Mouse (Mus musculus) frontal cortex, adult 2 months (tissue): ENCODE measurements around the gene Gm21976. TPM values are rescaled to one million over a fixed set of nuclear protein-coding genes. Genes with fewer than 3 reads are reported as not detected.

Experiments
- DNase-seq, 2 experiments: peaks; one replicate each; pipeline ENCODE4 v3.0.0; 2022; ENCODE audit warnings: low spot score in 1 of 2; ENCODE audit errors: extremely low spot score in 1 of 2
- polyA plus RNA-seq: library from polyadenylated mRNA; depleted of rRNA; stranded (reverse); fragments of >200 nt; gene quantifications from 2 replicates; pipeline ENCODE4 v1.2.3, GENCODE M21; 2012; rRNA removed

Gene Gm21976
- polyA plus RNA-seq = not detected in 2 replicates

DNA sequence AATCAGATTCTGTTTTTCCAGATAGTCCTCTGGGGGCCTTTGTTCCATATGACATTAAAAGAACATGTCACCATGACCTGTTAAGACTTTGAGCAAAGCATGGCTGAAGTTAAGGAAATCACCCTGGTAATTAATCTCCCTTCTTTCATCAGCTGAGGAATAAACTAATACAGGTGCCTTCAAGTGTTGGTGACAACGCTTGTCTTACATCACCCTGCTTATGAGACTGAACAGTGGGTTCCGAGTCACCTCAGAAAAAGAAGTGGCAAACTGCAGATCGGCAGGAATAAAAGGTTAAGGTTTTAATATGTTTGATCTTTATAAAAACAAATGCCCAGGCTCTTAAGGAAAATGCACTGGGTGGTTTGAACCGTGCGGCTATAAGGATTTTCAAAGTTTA, at the start of gene Gm21976:
Gene Gm21976 (plus strand): TSS at position 202 of the 400 bp plus-strand sequence.
- DNase-seq = no peak

DNA sequence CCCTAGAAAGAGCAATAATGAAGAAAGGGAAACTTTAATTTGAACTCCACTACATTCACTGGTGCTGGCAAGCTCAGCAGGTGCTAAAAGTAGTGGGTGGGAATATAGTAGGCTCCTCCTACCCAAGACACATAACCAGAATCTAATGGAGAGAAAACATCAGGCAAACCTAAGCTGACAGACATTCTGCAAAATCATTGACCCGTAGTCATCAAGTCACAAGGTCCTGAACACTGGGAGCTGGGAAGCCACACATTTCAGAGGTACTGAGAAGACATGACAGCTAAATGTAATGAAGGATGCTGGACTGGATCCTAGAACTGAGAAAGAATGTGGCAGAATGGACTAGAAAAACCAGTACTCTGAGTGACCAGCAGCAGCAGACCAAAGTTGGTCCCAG, 49.2 kb upstream of the Gm21976 start:
- no peak for DNase-seq

DNA sequence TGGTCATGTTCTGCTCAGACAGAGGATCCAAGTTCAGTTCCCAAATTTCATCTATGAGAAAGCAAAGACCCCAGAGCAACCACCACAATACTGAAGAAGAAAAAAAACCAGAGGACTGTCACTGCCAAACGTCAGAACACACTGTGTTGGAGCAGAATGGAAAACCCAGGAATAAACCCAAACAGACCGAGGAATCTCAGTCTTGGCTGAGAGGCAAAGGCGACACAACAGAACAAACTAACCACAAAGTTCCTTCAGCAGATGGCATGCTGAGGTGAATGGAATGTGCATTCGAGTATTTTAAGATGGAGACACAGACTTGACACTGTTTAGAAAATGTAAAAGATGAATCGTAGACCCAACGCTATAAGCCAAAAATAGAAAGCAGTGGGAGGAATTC, 44.2 kb upstream of the Gm21976 start:
- DNase-seq = no peak

DNA sequence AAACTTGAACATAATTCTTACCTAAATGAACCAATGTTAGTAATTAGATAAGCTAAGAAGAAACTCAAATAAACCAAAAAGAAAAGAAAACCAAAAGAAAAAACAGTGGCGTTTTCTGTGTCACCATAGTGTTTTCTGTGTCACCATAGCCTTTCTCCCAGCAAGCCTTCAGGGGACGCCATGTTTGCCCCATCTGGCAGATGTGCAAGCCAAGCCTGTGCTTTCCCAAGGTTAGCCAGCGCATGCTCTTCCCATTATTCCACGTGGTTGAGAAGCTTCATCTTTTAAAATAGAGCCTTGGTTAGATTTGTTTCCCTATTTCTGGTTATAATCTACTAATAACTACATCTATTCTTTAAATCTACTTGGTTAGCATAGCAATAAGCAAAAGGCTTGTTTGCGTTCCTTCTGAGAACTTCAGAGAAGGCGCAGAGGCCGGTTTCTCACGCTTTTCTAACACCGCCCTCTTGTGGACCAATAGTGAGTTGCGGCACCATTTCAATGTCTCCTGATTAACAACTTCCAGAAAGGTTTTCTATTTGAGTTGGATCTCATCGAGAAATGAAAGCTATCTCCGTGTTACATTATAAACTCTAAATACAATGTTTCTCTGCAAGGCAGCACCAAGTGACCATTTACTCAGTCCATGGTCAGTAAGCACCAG, 39.6 kb upstream of the Gm21976 start:
- peak; percentile 49 to 95 for DNase-seq

DNA sequence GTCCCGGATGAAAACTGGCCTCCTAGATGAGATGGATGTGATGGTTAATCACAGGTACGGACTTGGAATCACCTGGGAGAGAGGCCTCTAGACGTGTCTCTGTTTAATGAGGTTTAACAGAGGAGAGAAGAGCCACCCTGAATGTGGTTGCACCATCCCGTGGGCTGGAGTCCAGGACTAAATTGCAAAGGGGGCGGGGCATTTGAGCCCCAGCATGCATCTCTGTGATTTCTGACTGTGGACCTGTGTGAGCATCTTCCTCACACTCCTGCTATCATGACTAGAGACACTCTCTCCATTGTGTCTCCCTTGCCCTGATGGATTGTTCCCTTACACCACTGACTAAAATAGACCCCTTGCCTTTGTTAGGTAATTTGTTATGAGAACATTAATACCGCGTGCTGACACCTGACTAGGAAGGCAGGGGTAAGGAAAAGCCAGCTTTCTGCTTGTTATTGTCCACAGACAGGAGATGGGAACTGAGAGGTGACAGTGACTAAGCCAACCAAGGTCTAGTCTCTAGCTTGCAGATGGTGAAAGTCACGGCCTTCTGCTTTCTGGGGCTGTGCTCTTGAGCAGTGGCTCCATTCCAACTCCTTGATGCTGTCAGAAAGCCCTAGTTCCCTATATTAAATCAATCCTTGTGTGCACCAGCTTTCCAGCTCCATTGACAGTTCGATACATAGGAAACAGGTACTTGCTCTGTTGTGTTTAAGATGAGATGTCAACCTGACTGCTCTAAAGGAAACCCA, 38.0 kb upstream of the Gm21976 start:
- DNase-seq = no peak

DNA sequence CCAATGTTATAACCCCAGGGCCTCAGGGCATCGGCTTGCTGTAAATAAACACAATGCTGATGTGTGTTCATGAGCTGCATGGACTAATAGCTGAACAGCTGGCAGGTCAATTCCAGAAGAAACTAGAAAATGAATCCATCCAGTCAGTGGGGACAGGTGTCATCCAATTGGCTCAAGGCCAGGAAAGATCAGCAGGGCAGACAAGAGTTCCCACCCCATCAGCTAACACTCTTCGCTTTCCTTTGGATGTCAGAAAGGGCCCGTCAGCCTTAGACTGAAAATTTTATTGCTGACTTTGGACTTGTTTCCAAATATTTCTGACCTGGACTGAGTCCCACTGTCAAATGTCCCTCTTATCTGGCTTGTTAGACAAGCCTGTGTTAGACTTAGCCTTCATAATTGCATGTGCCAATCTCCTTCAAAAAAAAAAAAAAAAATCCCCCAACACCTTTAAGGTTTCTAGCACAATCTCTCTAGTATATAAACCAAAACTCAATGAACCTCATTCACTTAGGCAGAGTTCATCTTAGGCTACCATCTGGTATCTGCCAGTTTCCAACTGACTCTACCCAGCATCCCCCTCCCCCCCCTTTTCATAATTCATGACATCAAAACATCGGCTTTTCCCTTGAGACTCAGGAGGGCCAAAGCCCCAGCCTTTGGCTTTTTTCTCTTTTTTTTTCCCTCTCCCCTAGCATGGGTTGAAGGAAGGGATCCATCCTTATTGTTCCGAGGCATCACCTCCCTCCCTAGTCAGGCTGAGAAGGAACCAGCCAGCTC, 34.9 kb upstream of the Gm21976 start:
- no peak for DNase-seq

DNA sequence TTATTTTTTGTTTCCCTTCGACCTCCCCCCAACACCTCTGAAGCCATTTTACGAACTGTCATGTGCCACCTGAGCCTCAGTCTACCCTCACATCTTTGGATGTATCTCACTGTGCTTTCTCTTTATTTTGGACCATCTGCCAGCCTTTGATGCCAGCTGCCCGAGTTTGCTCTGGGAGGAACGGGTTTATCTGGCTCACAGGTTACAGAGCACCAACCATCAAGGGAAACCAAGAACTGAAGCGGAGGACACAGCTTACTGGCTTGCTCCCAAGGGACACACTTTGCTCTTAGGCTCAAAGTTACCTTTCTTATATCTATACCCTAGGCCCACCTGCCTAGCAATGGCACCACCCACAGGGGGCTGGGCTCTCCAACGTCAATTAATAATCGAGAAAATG, 34.3 kb upstream of the Gm21976 start:
- DNase-seq = no peak

DNA sequence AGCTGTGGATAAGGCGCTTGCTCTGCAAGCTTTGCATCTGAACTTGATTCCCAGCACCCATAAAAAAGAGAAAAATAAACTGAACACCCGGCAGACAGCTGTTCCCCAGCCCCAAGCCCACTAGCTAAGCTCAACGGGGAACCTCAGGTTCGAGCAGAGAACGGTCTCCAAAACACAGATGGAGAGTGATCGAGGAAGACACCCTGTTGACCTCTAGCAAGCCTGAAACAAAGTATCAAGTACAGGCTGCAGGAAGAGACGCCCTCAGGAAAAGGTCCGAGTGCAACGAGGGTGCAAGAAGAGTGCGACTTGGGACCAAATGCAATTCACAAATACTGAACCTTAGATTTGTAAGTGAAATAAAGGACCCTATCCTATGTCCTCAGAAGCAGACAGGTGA, 30.1 kb upstream of the Gm21976 start:
- DNase-seq = no peak

DNA sequence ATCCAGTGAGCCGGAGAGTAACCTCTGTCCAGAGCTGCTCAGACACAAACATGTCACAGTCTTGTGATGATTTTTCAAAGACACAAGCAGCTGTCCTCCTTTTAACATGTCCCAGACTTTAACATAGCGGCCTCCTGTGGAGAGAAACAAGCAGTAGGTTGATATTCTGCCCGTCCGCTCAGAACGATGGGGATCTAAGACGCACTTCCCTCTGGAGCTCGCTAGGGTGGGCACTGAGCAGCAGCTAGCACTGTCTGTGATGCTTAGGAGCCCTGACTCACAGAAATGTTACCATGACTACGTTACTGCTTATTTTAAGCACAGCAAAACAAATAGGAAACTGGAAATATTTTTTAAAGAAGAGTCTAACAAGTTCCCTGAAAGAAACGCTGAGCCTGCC, 24.8 kb upstream of the Gm21976 start:
- DNase-seq = peak; percentile 81

DNA sequence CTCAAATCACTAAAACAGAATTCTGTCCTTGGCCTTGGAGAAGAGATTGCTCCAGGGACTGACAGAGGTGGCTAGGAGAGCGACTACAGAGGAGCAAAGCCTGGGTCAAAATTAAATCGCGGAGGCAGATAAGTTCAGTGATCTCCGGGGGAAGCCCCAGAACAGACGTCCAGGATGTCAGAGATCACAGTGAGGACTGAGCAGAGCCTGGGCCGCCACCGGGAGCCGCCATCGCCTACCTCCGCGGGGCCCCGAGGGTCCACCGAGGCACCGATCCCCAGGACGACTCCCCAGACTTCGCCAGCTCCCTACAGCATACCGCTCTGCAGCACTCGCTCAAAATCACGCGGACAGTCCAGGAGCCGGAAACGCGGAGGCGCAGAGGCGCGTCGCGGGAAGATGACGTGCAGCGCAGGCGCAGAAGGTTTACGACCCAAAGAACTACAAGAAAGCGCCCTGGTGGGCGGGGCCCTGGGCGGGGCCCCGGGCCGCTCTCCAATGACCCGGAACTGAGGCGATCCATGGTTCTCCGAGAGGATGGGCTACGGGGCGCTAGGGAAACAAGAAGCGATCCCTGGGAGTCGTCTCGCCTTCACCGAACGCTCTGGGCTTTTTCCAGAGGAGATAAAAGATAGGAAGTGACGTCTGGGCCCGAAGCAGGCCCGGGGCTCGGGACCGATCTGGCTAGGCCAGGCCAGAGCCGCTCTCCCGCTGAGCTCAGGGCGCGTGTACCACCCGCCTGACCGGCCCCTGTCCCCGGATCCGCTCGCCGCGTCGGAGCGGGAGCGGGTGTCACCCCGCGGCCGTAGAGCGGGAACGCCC, 16.8 kb upstream of the Gm21976 start, which contains the start of the genes Utp15 and Ankra2:
Gene Utp15 (minus strand): TSS at position 406 of the 822 bp plus-strand sequence.
Gene Ankra2 (plus strand): TSS at position 439 of the 822 bp plus-strand sequence.
- DNase-seq = peak; percentile 95 to 99

DNA sequence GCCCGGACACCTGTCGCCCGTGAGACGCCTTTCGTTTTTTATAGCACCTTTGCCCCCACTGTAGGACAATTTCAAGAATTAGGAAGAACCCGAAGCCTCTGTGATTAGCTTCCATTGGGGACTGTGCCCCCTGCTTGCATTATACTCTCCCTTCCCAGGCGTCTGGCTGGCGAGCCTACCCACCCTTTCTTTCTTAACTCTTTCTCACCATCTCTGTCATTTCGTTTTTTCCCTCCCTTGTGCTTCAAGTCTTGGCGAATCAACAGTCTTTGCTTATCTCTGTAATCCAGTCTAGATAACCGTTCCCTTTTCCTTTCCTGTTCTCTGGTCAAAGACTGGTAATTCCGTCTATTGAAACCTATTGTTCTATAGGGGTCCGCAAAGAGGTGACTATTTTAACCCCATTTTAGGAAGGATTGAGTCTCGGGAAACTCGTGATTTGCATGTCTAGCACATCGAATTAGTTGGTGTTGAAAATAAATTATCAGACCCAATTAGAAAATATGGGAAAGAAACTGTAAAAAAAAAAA, 16.2 kb upstream of the Gm21976 start:
- DNase-seq = peak in 1 of 2 experiments; percentile 15

DNA sequence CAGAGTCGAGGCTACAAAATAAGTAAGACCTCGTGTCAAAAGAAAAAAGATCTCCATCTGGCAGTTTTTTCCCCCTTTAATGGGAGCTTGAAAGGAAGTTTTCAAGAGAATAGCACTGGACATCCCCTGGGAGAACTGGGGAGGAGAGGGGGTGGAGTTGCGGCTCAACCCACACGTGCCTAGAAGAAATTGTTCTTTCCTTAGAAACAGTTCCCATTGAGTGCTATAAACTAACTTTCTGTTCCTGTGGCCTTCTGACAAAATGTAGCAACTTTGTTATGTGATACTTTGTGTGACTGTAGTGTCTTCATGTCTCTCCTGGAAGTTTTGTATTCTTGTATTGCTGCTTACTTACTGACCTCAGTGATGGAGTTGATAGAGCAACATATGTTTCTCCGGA, 15.6 kb upstream of the Gm21976 start:
- no peak for DNase-seq

DNA sequence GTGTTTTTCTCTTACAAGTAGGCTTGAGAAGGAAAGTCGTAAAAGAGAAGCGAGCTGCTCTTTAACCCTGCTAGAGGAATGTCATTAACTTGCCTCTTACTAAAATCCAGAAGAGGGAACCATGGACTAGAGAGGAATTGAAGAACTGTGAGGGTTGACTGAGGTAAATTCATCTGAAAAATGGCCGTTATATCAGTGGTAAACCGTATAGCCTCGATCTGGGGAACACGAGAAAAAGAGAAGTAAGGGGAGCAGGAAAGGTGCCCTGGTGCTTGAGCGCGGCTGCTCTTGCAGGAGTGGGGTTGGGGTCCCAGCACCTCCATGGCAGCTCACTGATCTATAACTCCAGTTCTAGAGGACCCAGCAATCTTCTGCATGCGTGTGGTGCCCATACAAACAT, 5.7 kb upstream of the Gm21976 start:
- DNase-seq = no peak

DNA sequence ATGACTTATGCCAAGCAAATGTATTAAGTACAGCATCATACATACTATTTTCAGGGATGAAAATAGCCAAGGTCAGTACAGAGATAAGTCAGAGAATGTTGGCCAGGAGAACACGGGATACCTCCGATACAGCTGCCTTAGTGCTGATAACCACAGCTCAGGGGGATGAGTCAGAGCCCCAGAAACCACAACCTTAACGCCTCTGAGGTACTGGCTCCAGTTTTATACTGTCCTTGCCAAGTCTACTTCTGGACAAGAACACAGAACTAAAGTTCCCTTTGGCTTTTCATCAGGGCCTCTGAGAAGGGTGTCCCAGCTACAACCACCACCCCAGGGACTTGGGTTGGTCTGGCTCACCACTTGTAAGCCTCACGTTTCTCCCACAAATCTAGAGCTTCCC, 4.0 kb upstream of the Gm21976 start:
- DNase-seq = no peak

DNA sequence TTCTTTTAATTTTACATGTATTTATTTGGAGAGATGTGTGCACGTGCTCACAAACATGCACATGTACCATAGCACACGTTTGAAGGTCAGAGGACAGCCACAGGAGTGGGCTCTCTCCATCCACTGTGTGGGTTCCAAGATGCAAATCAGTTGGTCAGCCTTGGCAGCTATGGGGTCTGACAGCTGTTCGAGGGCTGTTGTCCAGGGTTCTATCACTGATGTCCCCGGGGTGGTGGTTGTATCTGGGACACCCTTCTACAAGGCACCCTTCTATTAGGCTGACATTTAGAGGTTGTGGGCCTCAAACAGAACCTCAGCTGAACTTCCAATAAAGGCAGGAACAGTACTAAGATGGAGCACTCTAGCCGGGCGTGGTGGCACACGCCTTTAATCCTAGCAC, 3.4 kb upstream of the Gm21976 start:
- DNase-seq = no peak

DNA sequence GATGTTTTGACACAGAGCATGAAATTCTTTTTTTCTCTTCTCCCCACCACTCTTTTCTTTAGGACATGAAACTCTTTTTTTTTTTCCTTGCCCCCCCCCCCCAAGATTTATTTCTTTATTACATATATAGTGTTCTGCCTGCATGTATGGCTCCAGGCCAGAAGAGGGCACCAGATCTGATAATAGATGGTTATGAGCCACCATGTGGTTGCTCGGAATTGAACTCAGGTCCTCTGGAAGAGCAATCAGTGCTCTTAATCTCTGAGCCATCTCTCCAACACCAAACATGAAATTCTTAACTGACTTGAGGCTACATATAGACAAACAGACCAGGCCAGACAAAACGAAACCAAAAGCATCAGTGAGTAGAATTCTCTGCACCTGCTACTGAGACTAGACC, 2.2 kb upstream of the Gm21976 start:
- no peak for DNase-seq

DNA sequence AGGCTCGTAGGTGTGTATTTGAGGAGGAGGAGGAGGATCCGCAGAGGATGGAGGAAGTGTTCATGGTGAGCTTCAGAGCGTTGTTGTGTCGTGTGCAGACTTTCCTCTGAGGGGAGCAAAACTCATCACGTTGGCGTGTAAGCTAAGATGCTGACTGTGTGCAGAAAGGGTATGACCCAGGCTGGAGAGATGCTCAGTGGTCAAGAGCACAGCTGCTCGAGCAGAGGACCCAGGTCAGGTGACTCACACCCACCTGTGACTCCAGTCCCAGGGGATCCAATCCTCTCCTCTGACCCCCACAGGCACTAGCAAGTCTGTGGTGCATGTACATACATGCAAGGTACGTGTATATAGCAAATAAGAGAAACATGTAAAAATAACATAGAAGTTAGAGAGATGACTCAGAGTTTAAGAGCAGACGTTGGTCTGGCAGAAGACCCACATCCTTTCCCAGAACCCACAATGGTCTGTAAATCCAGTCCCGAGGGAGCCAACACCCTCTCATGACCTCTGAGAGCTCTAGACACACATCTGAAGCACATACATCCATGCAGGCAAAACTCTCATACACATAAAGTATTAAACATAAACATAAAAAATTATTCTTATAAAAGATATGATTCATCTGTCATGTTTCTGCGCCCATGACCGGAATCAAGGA, 1.4 kb downstream of the Gm21976 start:
- DNase-seq = no peak

DNA sequence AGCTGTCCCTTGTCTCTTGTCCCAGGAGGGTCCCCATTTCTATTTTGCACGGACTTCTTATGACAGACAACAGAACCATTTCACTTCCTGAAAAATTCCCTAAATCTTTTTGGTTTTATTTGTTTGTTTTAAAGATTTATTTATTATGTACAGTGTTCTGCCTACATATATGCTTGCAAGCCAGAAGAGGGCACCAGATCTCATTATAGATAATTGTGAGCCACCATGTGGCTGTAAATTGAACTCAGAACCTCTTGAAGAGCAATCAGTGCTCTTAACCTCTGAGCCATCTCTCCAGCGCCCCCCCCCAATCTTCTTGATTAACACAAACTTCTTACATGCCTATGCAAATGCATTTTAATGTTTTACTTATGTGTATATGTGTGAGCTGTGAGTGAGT, 11.0 kb downstream of the Gm21976 start:
- DNase-seq = no peak

DNA sequence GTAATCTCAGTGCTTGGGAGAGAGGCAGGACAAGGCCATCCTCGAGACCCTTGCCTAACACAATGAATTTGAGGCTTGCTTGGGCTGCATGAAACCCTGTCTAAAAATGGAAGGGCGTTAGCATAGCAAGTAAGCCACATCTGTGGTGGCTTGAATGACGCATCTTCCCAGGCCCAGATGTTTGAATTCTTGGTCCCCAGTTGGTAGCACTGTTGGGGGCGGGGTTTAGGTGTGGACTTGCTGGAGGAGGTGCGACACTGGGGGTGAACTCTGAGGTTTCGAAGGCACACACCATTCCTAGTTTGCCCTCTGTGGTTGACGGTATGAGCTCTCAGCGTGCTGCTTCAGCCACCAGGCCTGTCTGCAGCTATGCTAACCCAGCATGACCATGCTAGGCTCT, 12.0 kb downstream of the Gm21976 start:
- no peak for DNase-seq

DNA sequence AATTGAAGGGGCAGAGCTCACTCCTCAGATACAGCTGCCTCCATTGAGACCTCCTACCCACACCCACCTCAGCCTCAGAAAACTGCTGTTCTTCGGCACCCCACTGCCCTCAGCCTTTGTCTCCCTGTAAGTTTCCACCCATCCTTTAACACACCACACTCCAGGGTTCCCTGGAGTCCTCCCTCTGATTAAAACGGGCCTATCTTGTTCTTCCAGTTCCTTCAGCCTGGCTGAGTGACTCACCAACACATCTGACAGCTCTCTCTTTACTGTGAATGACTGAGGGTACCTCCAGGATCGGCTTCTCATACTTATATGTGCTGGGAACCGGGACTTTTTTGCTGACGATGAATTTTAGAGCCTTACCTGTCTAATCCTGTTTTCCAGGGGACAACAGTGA, 16.4 kb downstream of the Gm21976 start:
- DNase-seq = no peak
